27 mouse cellular contexts compared by ENCODE assay signal in the genomic region with DNA sequence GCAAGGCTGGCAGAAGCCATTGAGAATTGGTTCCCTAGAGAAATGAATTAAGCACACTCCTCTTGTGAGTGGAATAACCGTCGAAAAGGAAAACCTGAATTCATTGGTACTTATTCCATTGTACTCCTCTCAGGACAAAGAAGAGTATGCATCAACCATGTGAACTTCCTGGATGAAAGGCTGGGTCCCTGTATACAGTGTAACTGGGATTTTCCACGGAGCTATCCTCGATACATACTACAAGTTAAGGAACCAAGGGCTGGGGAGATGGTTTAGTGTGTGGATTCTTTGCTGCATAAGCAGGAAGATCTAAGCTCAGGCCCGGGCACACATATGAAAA. TPM values are rescaled to one million over a fixed set of nuclear protein-coding genes. Genes with fewer than 3 reads are reported as not detected.
DNase-seq lines count a peak whose midpoint lies in the region; ATAC-seq lines count a peak whose summit lies in the region.
"Had no signal": no experiment of that assay in that cellular context is flagged by ENCODE, and none has a peak within 500 bp of the region (broad histone marks: within the 10 kb centered on the region; RNA-seq: fewer than 3 reads in every experiment).

No protein-coding gene starts in this region.

- no peaks in the 10 kb centered on the region; the same call in 1 of the 2 replicates for H3K4me1 ChIP-seq in midbrain, embryonic 13.5 days (replicated peaks)
- no peaks in the 10 kb centered on the region for H3K4me1 ChIP-seq in midbrain, embryonic 11.5 days (ENCODE audit: control insufficient read depth, insufficient read depth, low read length)
- peaks cover 7% of the 10 kb centered on the region for H3K4me1 ChIP-seq in forebrain, embryonic 12.5 days
- peaks cover 11% of the 10 kb centered on the region for H3K4me1 ChIP-seq in forebrain, embryonic 15.5 days
- peaks cover 11% of the 10 kb centered on the region for H3K4me1 ChIP-seq in neural tube, embryonic 13.5 days (replicated peaks)
- H3K4me1 ChIP-seq: embryonic facial prominence, embryonic 15.5 days; kidney, embryonic 15.5 days; liver, embryonic 13.5 days had no signal

- H3K4me3 ChIP-seq in midbrain, embryonic 13.5 days (replicated peaks) = no peak overlapping the region
- H3K4me3 ChIP-seq in midbrain, embryonic 11.5 days (ENCODE audit: low read depth, low read length) = no peak overlapping the region
- H3K4me3 ChIP-seq in forebrain, embryonic 12.5 days (replicated peaks) = no peak overlapping the region
- H3K4me3 ChIP-seq in forebrain, embryonic 15.5 days = no peak overlapping the region
- no peak overlapping the region for H3K4me3 ChIP-seq in neural tube, embryonic 13.5 days
- H3K4me3 ChIP-seq: embryonic facial prominence, embryonic 15.5 days; heart, embryonic 13.5 days; kidney, embryonic 15.5 days; liver, embryonic 13.5 days; myocyte had no signal

- no peaks in the 10 kb centered on the region for H3K27me3 ChIP-seq in midbrain, embryonic 13.5 days
- no peaks in the 10 kb centered on the region for H3K27me3 ChIP-seq in midbrain, embryonic 11.5 days (ENCODE audit: control insufficient read depth, insufficient read depth, low read length)
- no peaks in the 10 kb centered on the region for H3K27me3 ChIP-seq in forebrain, embryonic 12.5 days
- no peaks in the 10 kb centered on the region for H3K27me3 ChIP-seq in forebrain, embryonic 15.5 days
- no peaks in the 10 kb centered on the region for H3K27me3 ChIP-seq in neural tube, embryonic 13.5 days
- H3K27me3 ChIP-seq: embryonic facial prominence, embryonic 15.5 days; heart, embryonic 13.5 days; kidney, embryonic 15.5 days; liver, embryonic 13.5 days had no signal

- H3K9ac ChIP-seq in midbrain, embryonic 13.5 days (replicated peaks) = no peak overlapping the region
- H3K9ac ChIP-seq in midbrain, embryonic 11.5 days (ENCODE audit: low read length) = no peak overlapping the region
- no peak overlapping the region for H3K9ac ChIP-seq in forebrain, embryonic 12.5 days
- no peak overlapping the region for H3K9ac ChIP-seq in forebrain, embryonic 15.5 days (replicated peaks)
- no peak overlapping the region for H3K9ac ChIP-seq in neural tube, embryonic 13.5 days
- H3K9ac ChIP-seq: embryonic facial prominence, embryonic 15.5 days; heart, embryonic 13.5 days; kidney, embryonic 15.5 days; liver, embryonic 13.5 days; lung, embryonic 14.5 days had no signal

- no peak overlapping the region for H3K4me2 ChIP-seq in midbrain, embryonic 13.5 days (replicated peaks)
- no peak overlapping the region for H3K4me2 ChIP-seq in midbrain, embryonic 11.5 days
- 0 out of 2 replicates have a peak overlapping the region, but pooled peaks have one; percentile 9 for H3K4me2 ChIP-seq in forebrain, embryonic 12.5 days
- no peak overlapping the region for H3K4me2 ChIP-seq in forebrain, embryonic 15.5 days (replicated peaks)
- no peak overlapping the region for H3K4me2 ChIP-seq in neural tube, embryonic 13.5 days
- H3K4me2 ChIP-seq: embryonic facial prominence, embryonic 15.5 days; heart, embryonic 13.5 days; kidney, embryonic 15.5 days; liver, embryonic 13.5 days; lung, embryonic 14.5 days had no signal

- no peaks in the 10 kb centered on the region for H3K9me3 ChIP-seq in midbrain, embryonic 13.5 days
- H3K9me3 ChIP-seq in midbrain, embryonic 11.5 days (ENCODE audit: control insufficient read depth, low read length) = no peaks in the 10 kb centered on the region
- H3K9me3 ChIP-seq in forebrain, embryonic 12.5 days = no peaks in the 10 kb centered on the region
- no peaks in the 10 kb centered on the region for H3K9me3 ChIP-seq in forebrain, embryonic 15.5 days
- H3K9me3 ChIP-seq in neural tube, embryonic 13.5 days = no peaks in the 10 kb centered on the region
- H3K9me3 ChIP-seq: embryonic facial prominence, embryonic 15.5 days; heart, embryonic 13.5 days; kidney, embryonic 15.5 days; liver, embryonic 13.5 days had no signal

- ATAC-seq in midbrain, embryonic 13.5 days = peak; percentile 69
- no peak for ATAC-seq in midbrain, embryonic 11.5 days (ENCODE audit: low FRiP score)
- ATAC-seq in forebrain, embryonic 12.5 days (ENCODE audit: low FRiP score) = 0 out of 2 replicates have a peak, but pooled peaks have one; percentile 18
- ATAC-seq in forebrain, embryonic 15.5 days (replicated peaks) = peak; percentile 63
- ATAC-seq in neural tube, embryonic 13.5 days (ENCODE audit: low read depth) = peak; percentile 61

- 0 out of 2 replicates have a peak overlapping the region, but pooled peaks have one; percentile 37 for H3K27ac ChIP-seq in midbrain, embryonic 13.5 days
- no peak overlapping the region for H3K27ac ChIP-seq in midbrain, embryonic 11.5 days (ENCODE audit: low read depth, low read length)
- 0 out of 2 replicates have a peak overlapping the region, but pooled peaks have one; percentile 10 for H3K27ac ChIP-seq in forebrain, embryonic 12.5 days
- H3K27ac ChIP-seq in forebrain, embryonic 15.5 days (replicated peaks) = peak overlapping the region; percentile 73
- H3K27ac ChIP-seq in neural tube, embryonic 13.5 days (replicated peaks) = peak overlapping the region; percentile 68
- H3K27ac ChIP-seq: embryonic facial prominence, embryonic 15.5 days; heart, embryonic 13.5 days; kidney, embryonic 15.5 days; liver, embryonic 13.5 days had no signal

- H3K36me3 ChIP-seq in midbrain, embryonic 13.5 days = no peaks in the 10 kb centered on the region
- no peaks in the 10 kb centered on the region for H3K36me3 ChIP-seq in midbrain, embryonic 11.5 days (ENCODE audit: control insufficient read depth, insufficient read depth, low read length)
- no peaks in the 10 kb centered on the region for H3K36me3 ChIP-seq in forebrain, embryonic 12.5 days (replicated peaks)
- no peaks in the 10 kb centered on the region for H3K36me3 ChIP-seq in forebrain, embryonic 15.5 days
- H3K36me3 ChIP-seq in neural tube, embryonic 13.5 days = no peaks in the 10 kb centered on the region
- H3K36me3 ChIP-seq: embryonic facial prominence, embryonic 15.5 days; heart, embryonic 13.5 days; kidney, embryonic 15.5 days; liver, embryonic 13.5 days had no signal

- no peak for DNase-seq in midbrain, embryonic 11.5 days (ENCODE audit: low spot score, missing footprints)
- no peak for DNase-seq in kidney, postnatal 10 days
- DNase-seq in cerebellum, adult 8-10 months = no peak
- DNase-seq in spleen, postnatal 10 days (ENCODE audit: low spot score in 2 of 2) = no peak
- DNase-seq: adrenal gland, adult 2 months; cerebellum, adult 2 months; cerebellum, postnatal 36 days; embryo, embryonic 11 days; gastrocnemius, postnatal 14 days; heart, adult 18-20 months; heart, postnatal 14 days; kidney, adult 11 months; kidney, postnatal 4 days; layer of hippocampus, adult 9-11 months; liver, embryonic 13.5 days; lung, embryonic 14.5 days; lung, postnatal 36 days; right cerebral cortex, postnatal 25 days; thymus, postnatal 14 days had no signal

- WGBS in midbrain, embryonic 13.5 days = 74% methylated on average over 5 of the region's 5 CpGs
- WGBS in midbrain, embryonic 11.5 days = 86% methylated on average over 5 of the region's 5 CpGs
- WGBS in forebrain, embryonic 12.5 days = 74% methylated on average over 5 of the region's 5 CpGs
- 61% methylated on average over 5 of the region's 5 CpGs for WGBS in forebrain, embryonic 15.5 days
- 65% methylated on average over 5 of the region's 5 CpGs for WGBS in neural tube, embryonic 13.5 days

RNA-seq across cellular contexts. Expression of a gene that starts 17.1 kb away (rescaled TPM):
- 1.4 and 1.7 TPM in 2 replicates for polyA plus RNA-seq in midbrain, embryonic 13.5 days (2015; fragmentation: Nextera tagmentation; extraction: Ambion mirVana)
- polyA plus RNA-seq in midbrain, embryonic 11.5 days (2014; fragmentation: Nextera tagmentation; extraction: Ambion mirVana) = 1.4 and 1.9 TPM in 2 replicates
- 1.7 and 1.8 TPM in 2 replicates for polyA plus RNA-seq in forebrain, embryonic 12.5 days (2016; fragmentation: Nextera tagmentation; extraction: Ambion mirVana)
- polyA plus RNA-seq in forebrain, embryonic 15.5 days (2015; fragmentation: Nextera tagmentation; extraction: Ambion mirVana) = 0.78 and 1.1 TPM in 2 replicates
- polyA plus RNA-seq in neural tube, embryonic 13.5 days (2015; fragmentation: Nextera tagmentation; extraction: Ambion mirVana) = 11.7 and 13.5 TPM in 2 replicates

RNA-seq across cellular contexts. Expression of a gene that starts 30.6 kb away (rescaled TPM):
- 18.7 and 20.1 TPM in 2 replicates for polyA plus RNA-seq in midbrain, embryonic 13.5 days (2015; fragmentation: Nextera tagmentation; extraction: Ambion mirVana)
- polyA plus RNA-seq in midbrain, embryonic 11.5 days (2014; fragmentation: Nextera tagmentation; extraction: Ambion mirVana) = 14.3 and 16.1 TPM in 2 replicates
- 11.4 and 11.6 TPM in 2 replicates for polyA plus RNA-seq in forebrain, embryonic 12.5 days (2016; fragmentation: Nextera tagmentation; extraction: Ambion mirVana)
- 16.3 and 20.2 TPM in 2 replicates for polyA plus RNA-seq in forebrain, embryonic 15.5 days (2015; fragmentation: Nextera tagmentation; extraction: Ambion mirVana)
- polyA plus RNA-seq in neural tube, embryonic 13.5 days (2015; fragmentation: Nextera tagmentation; extraction: Ambion mirVana) = 36.8 and 38.3 TPM in 2 replicates
